In genomic region chr10:118121047-118121936, GRCm38 (mm10) we compare ENCODE assay signal across 7 mouse cellular contexts. TPM values are rescaled to one million over a fixed set of nuclear protein-coding genes. Genes with fewer than 3 reads are reported as not detected.
A peak's percentile ranks its signal among the peaks of the same experiment; 100 is the strongest.
DNase-seq lines count a peak whose midpoint lies in the region; ATAC-seq and TF ChIP-seq lines count a peak whose summit lies in the region.

No protein-coding gene starts in this region.

- H3K4me3 ChIP-seq in brown adipose tissue, adult 24 weeks (ENCODE audit: insufficient read depth, low read depth, low read length), result peak overlapping the region; percentile 22
- peak overlapping the region; percentile 46 for H3K4me3 ChIP-seq in gastrocnemius, adult 2 months
- no peak overlapping the region for H3K4me3 ChIP-seq in hindbrain, embryonic 14.5 days (replicated peaks; ENCODE audit: low read length)
- H3K4me3 ChIP-seq in midbrain, embryonic 16.5 days (ENCODE audit: low read depth, low read length), result peak overlapping the region; percentile 18; the same call in 1 of the 2 replicates

- no peak overlapping the region for H3K9ac ChIP-seq in hindbrain, embryonic 14.5 days
- H3K9ac ChIP-seq in midbrain, embryonic 16.5 days (ENCODE audit: low read depth, low read length), result no peak overlapping the region

- peak; percentile 65 for DNase-seq in gastrocnemius, adult 2 months
- no peak for DNase-seq in hindbrain, embryonic 14.5 days (ENCODE audit: low spot score)
- DNase-seq in retina, embryonic 14.5 days (ENCODE audit: low spot score), result no peak
- DNase-seq in left cerebral cortex, postnatal 10 days (ENCODE audit: extremely low spot score in 1 of 2, low spot score in 2 of 2), result no peak
- no peak for DNase-seq in embryo, embryonic 10 days (ENCODE audit: low spot score)

- TF ChIP-seq CTCF in gastrocnemius, adult 2 months (IDR thresholded peaks at IDR 0.05), result no peak

- H3K36me3 ChIP-seq in hindbrain, embryonic 14.5 days (replicated peaks; ENCODE audit: control insufficient read depth, insufficient read depth), result no peaks in the 10 kb centered on the region
- H3K36me3 ChIP-seq in midbrain, embryonic 16.5 days (ENCODE audit: control insufficient read depth, insufficient read depth, low read length), result no peaks in the 10 kb centered on the region

- peak overlapping the region; percentile 84 for H3K27ac ChIP-seq in brown adipose tissue, adult 24 weeks (replicated peaks; ENCODE audit: low read depth, low read length)
- peak overlapping the region; percentile 60 for H3K27ac ChIP-seq in gastrocnemius, adult 2 months
- peak overlapping the region; percentile 70 for H3K27ac ChIP-seq in hindbrain, embryonic 14.5 days
- H3K27ac ChIP-seq in midbrain, embryonic 16.5 days (ENCODE audit: low read length), result peak overlapping the region; percentile 0; the same call in 1 of the 2 replicates

- intact Hi-C loops in gastrocnemius, adult 2 months (cut with DNase I), result no loop called here
- intact Hi-C loops in left cerebral cortex, postnatal 10 days (cut with DNase I), result no loop called here

- H3K9me3 ChIP-seq in hindbrain, embryonic 14.5 days (ENCODE audit: control insufficient read depth, low read length), result no peaks in the 10 kb centered on the region
- no peaks in the 10 kb centered on the region for H3K9me3 ChIP-seq in midbrain, embryonic 16.5 days (replicated peaks; ENCODE audit: control insufficient read depth, low read length, poor library complexity, severe bottlenecking)

- H3K4me1 ChIP-seq in brown adipose tissue, adult 24 weeks (ENCODE audit: control insufficient read depth, insufficient read depth, insufficient read length, low read length), result no peaks in the 10 kb centered on the region
- H3K4me1 ChIP-seq in hindbrain, embryonic 14.5 days (replicated peaks; ENCODE audit: control insufficient read depth, insufficient read depth, low read length), result no peaks in the 10 kb centered on the region; the same call in 1 of the 2 replicates
- H3K4me1 ChIP-seq in midbrain, embryonic 16.5 days (ENCODE audit: control insufficient read depth, insufficient read depth, low read length), result peaks cover 15% of the 10 kb centered on the region

- 71% methylated on average over 25 of the region's 25 CpGs for WGBS in hindbrain, embryonic 14.5 days
- 64% methylated on average over 25 of the region's 25 CpGs for WGBS in midbrain, embryonic 16.5 days

- H3K27me3 ChIP-seq in hindbrain, embryonic 14.5 days (ENCODE audit: control insufficient read depth, insufficient read depth, low read length), result no peaks in the 10 kb centered on the region
- H3K27me3 ChIP-seq in midbrain, embryonic 16.5 days (ENCODE audit: control insufficient read depth, insufficient read depth, low read depth, low read length), result no peaks in the 10 kb centered on the region

- ATAC-seq in hindbrain, embryonic 14.5 days (ENCODE audit: low FRiP score), result no peak; the same call in 1 of the 2 replicates
- peak; percentile 9 for ATAC-seq in midbrain, embryonic 16.5 days

- peak overlapping the region; percentile 41 for H3K4me2 ChIP-seq in hindbrain, embryonic 14.5 days (replicated peaks)
- peak overlapping the region; percentile 45 for H3K4me2 ChIP-seq in midbrain, embryonic 16.5 days (ENCODE audit: low read length)

RNA-seq across cellular contexts. Expression of gene Mdm1, which starts 20.3 kb away (rescaled TPM):
- 2.7 and 9.5 TPM in 2 replicates for polyA plus RNA-seq in brown adipose tissue, adult 24 weeks (2012; ENCODE audit: insufficient read depth, insufficient read length, missing spikeins)
- total RNA-seq in gastrocnemius, adult 2 months (2021), result 1 to 10 TPM; 1.7 to 2.6 TPM
- 25.2 and 27.0 TPM in 2 replicates for polyA plus RNA-seq in hindbrain, embryonic 14.5 days (2014; fragmentation: Nextera tagmentation; extraction: Ambion mirVana)
- 30.6 and 31.7 TPM in 2 replicates for polyA plus RNA-seq in midbrain, embryonic 16.5 days (2015; fragmentation: Nextera tagmentation; extraction: Ambion mirVana)
- total RNA-seq in left cerebral cortex, postnatal 10 days (2021), result 10 to 100 TPM; 10.3 to 10.9 TPM

Comparison
In these comparisons a context has a peak if more than half of its experiments do, and no peak if none do; other contexts are left out.
1. H3K27ac ChIP-seq: peak in every context shown above with its lines; median percentile 84 in brown adipose tissue, adult 24 weeks; 70 in hindbrain, embryonic 14.5 days; 60 in gastrocnemius, adult 2 months; 0 in midbrain, embryonic 16.5 days.